Mouse (Mus musculus) liver, embryonic 14.5 days (tissue): ENCODE measurements around the gene Jchain. TPM values are rescaled to one million over a fixed set of nuclear protein-coding genes. Genes with fewer than 3 reads are reported as not detected.
"Not testable (repeated sequence)": the region's sequence is repeated elsewhere in the genome, so short reads cannot be mapped to it uniquely, and the experiment has no call there.

ENCODE experiments used
- ATAC-seq: fragments of 200-750 bp; cut with Nextera tagmentation; 2 replicates; pipeline ENCODE4 v1.8.0; 2017; ENCODE audit warnings: moderate number of reproducible peaks, mild to moderate bottlenecking, moderate library complexity; ENCODE audit not compliant: insufficient read depth
- DNase-seq, 3 experiments: peaks; one replicate each; pipeline ENCODE4 v3.0.0-alpha.2; 2012 to 2013; ENCODE audit warnings: low read depth in 3 of 3, low spot score in 3 of 3
- H3K27ac ChIP-seq: fragments of 300-500 bp; sonication (generic); 2 replicates; pipeline ENCODE4 v1.5.1; 2014; ENCODE audit warnings: moderate library complexity, mild to moderate bottlenecking, control low read depth, inconsistent platforms
- H3K27me3 ChIP-seq: fragments of 300-500 bp; sonication (generic); 2 replicates; pipeline ENCODE4 v1.6.1; 2014; ENCODE audit warnings: mild to moderate bottlenecking, low read length, moderate library complexity; ENCODE audit not compliant: control insufficient read depth, insufficient read depth
- H3K36me3 ChIP-seq: fragments of 300-500 bp; sonication (generic); replicated peaks from 2 replicates; pipeline ENCODE4 v1.6.1; 2014; ENCODE audit warnings: low read depth; ENCODE audit not compliant: control insufficient read depth, insufficient read depth
- H3K4me1 ChIP-seq, 2 experiments: fragments of 200-500 bp in 1 of 2; fragments of 300-500 bp in 1 of 2; sonication (generic) in 1 of 2; replicated peaks; 2 replicates each; pipeline ENCODE4 v1.6.1; 2012 to 2014; ENCODE audit warnings: antibody characterized with exemption in 1 of 2, inconsistent platforms in 1 of 2, low read length in 1 of 2; ENCODE audit not compliant: control insufficient read depth in 2 of 2, insufficient read depth in 2 of 2
- H3K4me2 ChIP-seq: fragments of 300-500 bp; sonication (generic); 2 replicates; pipeline ENCODE4 v1.6.1; 2014; ENCODE audit warnings: low read depth, mild to moderate bottlenecking, control low read depth, moderate library complexity
- H3K4me3 ChIP-seq, 2 experiments: fragments of 200-500 bp in 1 of 2; fragments of 300-500 bp in 1 of 2; sonication (generic) in 1 of 2; 2 replicates each; pipeline ENCODE4 v1.5.1; 2012 to 2014; ENCODE audit warnings: low read depth in 2 of 2, low read length in 2 of 2, mild to moderate bottlenecking in 2 of 2, control low read depth in 1 of 2, inconsistent platforms in 1 of 2, moderate library complexity in 1 of 2; ENCODE audit not compliant: insufficient read depth in 1 of 2
- H3K9ac ChIP-seq: fragments of 300-500 bp; sonication (generic); replicated peaks from 2 replicates; pipeline ENCODE4 v1.6.1; 2014; ENCODE audit warnings: mild to moderate bottlenecking, control low read depth, moderate library complexity
- H3K9me3 ChIP-seq: fragments of 300-500 bp; sonication (generic); 2 replicates; pipeline ENCODE4 v1.6.1; 2016; ENCODE audit warnings: low read length, mixed read lengths; ENCODE audit not compliant: control insufficient read depth
- CTCF ChIP-seq: IDR thresholded peaks from 2 replicates; pipeline ENCODE4 v1.5.1; 2016; ENCODE audit warnings: antibody characterized with exemption, low read depth, control low read depth
- EP300 ChIP-seq: IDR thresholded peaks from 2 replicates; pipeline ENCODE4 v1.6.1; 2016; ENCODE audit warnings: antibody characterized with exemption, low read depth
- whole genome bisulfite sequencing: fragments of 180-500 bp; shearing (Covaris S2); extraction: QIAGEN DNeasy Blood & Tissue Kit; methylation state at CpG from one replicate; pipeline ENCODE4 v1.1.7; 2014; ENCODE audit not compliant: insufficient replicate concordance; 5-methylcytosine and 5-hydroxymethylcytosine counted together
- polyA plus RNA-seq, 2 experiments: library from polyadenylated mRNA; depleted of rRNA in 1 of 2; stranded (reverse) in 1 of 2; unstranded in 1 of 2; fragments of >200 nt; fragmentation: Nextera tagmentation in 1 of 2; extraction: Ambion mirVana in 1 of 2; gene quantifications; 2 replicates each; pipeline versions ENCODE4 v1.2.1 to v1.2.3; 2012 to 2014

Gene Jchain
- polyA plus RNA-seq, 2 experiments = 0.11 TPM; not detected in 1

DNA sequence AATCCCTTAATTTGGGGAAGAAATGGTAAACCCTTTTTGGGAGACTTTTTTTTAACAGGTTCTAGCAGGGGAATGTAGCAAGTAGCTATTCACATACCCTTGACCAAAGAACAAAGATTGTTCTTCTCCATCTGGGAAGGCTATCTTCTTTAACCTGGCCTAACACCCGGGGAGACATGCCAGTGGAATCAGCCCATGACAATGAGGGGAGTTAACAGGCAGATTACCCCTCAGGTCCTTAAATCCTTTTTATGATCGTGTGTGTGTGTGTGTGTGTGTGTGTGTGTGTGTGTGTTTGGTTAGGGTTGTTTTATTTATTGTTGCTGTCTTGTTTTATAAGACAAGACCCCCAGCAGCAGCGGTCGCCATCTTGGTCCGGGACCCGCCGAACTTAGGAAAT lies 17.8 kb upstream of the Jchain start:
- no peak for TF ChIP-seq EP300
- TF ChIP-seq CTCF = no peak
- Histone ChIP-seq H3K9ac (no peak overlapping the region), H3K27ac (no peak overlapping the region), H3K27me3 (no peaks in the 10 kb centered on the region), H3K4me2 (no peak overlapping the region), H3K36me3 (no peaks in the 10 kb centered on the region), H3K9me3 (no peaks in the 10 kb centered on the region), H3K4me3 (no peak overlapping the region), H3K4me1 (no peaks in the 10 kb centered on the region)
- ATAC-seq (no peak), DNase-seq (no peak)
- 73% methylated on average over 7 of the region's 7 CpGs for WGBS

DNA sequence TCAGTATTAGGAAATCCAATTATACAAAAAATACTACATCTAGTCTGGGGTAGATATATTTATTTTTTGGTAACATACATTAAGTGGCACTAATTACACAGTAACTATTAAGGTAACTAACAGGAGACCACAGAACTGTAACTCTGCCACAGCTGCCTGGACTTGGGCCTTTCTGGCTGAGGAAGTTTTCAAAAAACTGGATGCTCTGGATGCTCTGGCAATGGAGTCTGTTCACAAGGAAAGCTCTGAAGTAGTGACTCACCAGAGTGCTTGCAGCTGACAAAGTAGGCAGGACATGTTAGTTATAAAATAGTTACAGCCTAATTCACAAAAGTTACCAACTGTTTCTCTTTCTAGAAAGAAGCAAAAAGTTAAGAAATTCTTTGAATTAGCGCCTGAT lies 16.7 kb upstream of the Jchain start:
- ATAC-seq, H3K27ac ChIP-seq, H3K9ac ChIP-seq, H3K4me3 ChIP-seq, DNase-seq, H3K4me2 ChIP-seq, H3K27me3 ChIP-seq, H3K36me3 ChIP-seq, H3K9me3 ChIP-seq, H3K4me1 ChIP-seq: not testable (repeated sequence)
- 59% methylated on average over 1 of the region's 1 CpGs for WGBS

DNA sequence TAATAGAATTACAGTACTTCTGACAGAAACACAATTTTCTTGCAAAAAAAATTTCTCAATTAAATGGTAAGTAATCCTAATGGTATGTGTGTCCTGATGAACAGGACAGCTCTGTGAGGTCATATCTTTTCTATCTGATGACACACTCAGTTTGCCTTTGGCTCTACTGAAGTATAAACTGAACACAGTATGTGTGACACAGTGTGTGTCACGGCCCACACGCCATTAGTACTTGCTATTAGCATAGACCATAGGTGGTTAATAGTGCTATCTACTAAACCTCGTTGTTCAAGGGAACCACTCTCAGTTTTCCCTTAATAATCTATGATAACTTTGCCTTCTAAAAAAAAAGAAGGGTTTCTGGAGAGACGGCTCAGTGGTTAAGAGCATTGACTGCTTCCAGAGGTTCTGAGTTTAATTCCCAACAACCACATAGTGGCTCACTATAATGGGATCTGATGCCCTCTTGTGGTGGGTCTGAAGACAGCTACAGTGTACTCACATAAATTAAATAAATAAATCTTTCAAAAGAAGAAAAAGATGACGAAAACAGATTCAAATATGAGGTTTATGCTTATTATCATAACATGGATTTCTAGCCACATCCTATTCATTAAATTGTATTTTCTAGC lies 15.1 kb upstream of the Jchain start:
- Histone ChIP-seq H3K9ac (no peak overlapping the region), H3K27ac (no peak overlapping the region), H3K27me3 (no peaks in the 10 kb centered on the region), H3K36me3 (no peaks in the 10 kb centered on the region), H3K4me3 (no peak overlapping the region), H3K9me3 (no peaks in the 10 kb centered on the region), H3K4me1 (no peaks in the 10 kb centered on the region), H3K4me2 (no peak overlapping the region)
- ATAC-seq (no peak), DNase-seq (no peak)
- TF ChIP-seq CTCF (peak; percentile 54; the same call in 1 of the 2 replicates), EP300 (no peak)
- WGBS = 44% methylated on average over 5 of the region's 5 CpGs

DNA sequence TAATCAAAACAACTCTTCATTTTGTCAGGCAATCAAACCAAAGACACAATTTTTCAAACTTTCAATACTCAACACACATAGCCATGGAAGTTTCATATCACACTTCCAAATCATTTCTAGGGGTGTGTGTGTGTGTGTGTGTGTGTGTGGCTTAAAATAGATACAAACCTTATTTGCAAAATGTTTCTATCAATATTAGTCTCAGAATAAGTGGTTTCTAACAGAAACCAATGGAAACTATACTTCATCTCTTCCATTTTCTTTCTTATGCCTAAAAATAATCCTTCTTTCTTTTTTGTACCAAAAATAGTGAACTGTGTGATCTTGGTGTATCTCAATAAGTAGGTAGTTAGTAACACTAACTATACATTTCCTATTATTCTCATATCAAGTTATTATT lies 13.2 kb upstream of the Jchain start:
- no peak for ATAC-seq
- Histone ChIP-seq H3K4me1 (no peaks in the 10 kb centered on the region), H3K27ac (no peak overlapping the region), H3K4me2 (no peak overlapping the region), H3K36me3 (no peaks in the 10 kb centered on the region), H3K9ac (no peak overlapping the region), H3K4me3 (no peak overlapping the region), H3K9me3 (no peaks in the 10 kb centered on the region), H3K27me3 (no peaks in the 10 kb centered on the region)
- TF ChIP-seq EP300 = no peak
- no peak for TF ChIP-seq CTCF
- DNase-seq = no peak

DNA sequence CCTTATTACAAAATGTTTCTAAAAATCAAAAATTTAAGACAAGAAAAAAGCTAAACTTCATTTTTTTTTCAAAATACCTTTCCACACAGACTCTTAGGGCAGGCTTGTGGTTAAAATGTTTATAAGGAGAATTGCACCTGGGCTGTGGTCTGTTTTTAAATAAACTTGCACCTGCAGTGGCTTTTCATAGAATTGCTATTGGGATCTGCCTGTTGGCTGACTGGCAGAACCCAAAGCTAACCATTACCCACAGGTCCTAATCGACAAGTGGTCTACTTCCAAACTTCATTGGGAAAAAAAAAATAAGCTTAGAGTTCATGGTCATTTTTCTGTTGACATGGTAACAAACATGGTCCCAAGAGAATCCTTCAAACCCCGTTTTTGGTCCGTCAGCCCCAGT lies 7.0 kb upstream of the Jchain start:
- TF ChIP-seq CTCF (no peak), EP300 (no peak)

GRCm38 (mm10) chr5:88530908-88531307 lies 3.2 kb upstream of the Jchain start:
- Histone ChIP-seq H3K27ac (no peak overlapping the region), H3K4me1 (no peaks in the 10 kb centered on the region), H3K4me3 (no peak overlapping the region), H3K9ac (no peak overlapping the region), H3K36me3 (no peaks in the 10 kb centered on the region), H3K27me3 (no peaks in the 10 kb centered on the region), H3K9me3 (no peaks in the 10 kb centered on the region), H3K4me2 (no peak overlapping the region)
- WGBS = 31% methylated on average over 1 of the region's 1 CpGs
- DNase-seq (no peak), ATAC-seq (no peak)
- TF ChIP-seq EP300 (no peak), CTCF (no peak)

More for the DNA sequence above, 7.0 kb upstream of the Jchain start:
- 62% methylated on average over 3 of the region's 3 CpGs for WGBS
- Histone ChIP-seq H3K36me3 (no peaks in the 10 kb centered on the region), H3K9ac (no peak overlapping the region), H3K4me2 (no peak overlapping the region), H3K4me1 (no peaks in the 10 kb centered on the region), H3K4me3 (no peak overlapping the region), H3K9me3 (no peaks in the 10 kb centered on the region), H3K27me3 (no peaks in the 10 kb centered on the region), H3K27ac (no peak overlapping the region)
- DNase-seq = no peak
- ATAC-seq = no peak
